In genomic region chr11:34939002-34939401, GRCm38 (mm10) we compare ENCODE assay signal across 15 mouse cellular contexts.
DNase-seq lines count a peak whose midpoint lies in the region; ATAC-seq lines count a peak whose summit lies in the region.
"Had no signal": no experiment of that assay in that cellular context is flagged by ENCODE, and none has a peak within 500 bp of the region (broad histone marks: within the 10 kb centered on the region; RNA-seq: fewer than 3 reads in every experiment).

No protein-coding gene starts in this region.

- intact Hi-C loops in left cerebral cortex, postnatal 36 days (cut with DNase I) = no loop called here

- ATAC-seq in kidney, embryonic 15.5 days (replicated peaks; ENCODE audit: low FRiP score) = no peak
- ATAC-seq in neural tube, embryonic 15.5 days (ENCODE audit: low FRiP score) = no peak
- ATAC-seq: intestine, embryonic 15.5 days; Patski had no signal

- no peak overlapping the region for H3K4me3 ChIP-seq in kidney, embryonic 15.5 days (replicated peaks)
- H3K4me3 ChIP-seq in neural tube, embryonic 15.5 days (replicated peaks) = no peak overlapping the region
- H3K4me3 ChIP-seq: intestine, embryonic 15.5 days; lung, embryonic 15.5 days; stomach, embryonic 15.5 days had no signal

- no peaks in the 10 kb centered on the region for H3K9me3 ChIP-seq in kidney, embryonic 15.5 days (replicated peaks)
- H3K9me3 ChIP-seq in neural tube, embryonic 15.5 days (replicated peaks) = no peaks in the 10 kb centered on the region
- H3K9me3 ChIP-seq: intestine, embryonic 15.5 days; lung, embryonic 15.5 days; stomach, embryonic 15.5 days had no signal

- 0 out of 2 replicates have a peak, but pooled peaks cover 5% of the 10 kb centered on the region for H3K4me1 ChIP-seq in kidney, embryonic 15.5 days
- H3K4me1 ChIP-seq in neural tube, embryonic 15.5 days = no peaks in the 10 kb centered on the region
- H3K4me1 ChIP-seq: intestine, embryonic 15.5 days; stomach, embryonic 15.5 days had no signal

- DNase-seq in cerebellum, postnatal 10 days = peak; percentile 55 to 71
- no peak for DNase-seq in cerebellum, postnatal 36 days
- peak; percentile 16 to 49 for DNase-seq in frontal cortex, postnatal 10 days (ENCODE audit: low spot score in 2 of 2)
- DNase-seq in layer of hippocampus, postnatal 14 days (ENCODE audit: low spot score in 2 of 2) = peak; percentile 37 to 71
- DNase-seq in left cerebral cortex, postnatal 36 days (ENCODE audit: low spot score in 2 of 2) = peak; percentile 38 to 41
- DNase-seq in kidney, postnatal 4 days = no peak
- DNase-seq: cerebellum, adult 8-10 months; kidney, postnatal 25 days; liver had no signal

- 84% methylated on average over 4 of the region's 4 CpGs for WGBS in kidney, embryonic 15.5 days
- 85% methylated on average over 4 of the region's 4 CpGs for WGBS in neural tube, embryonic 15.5 days

- H3K36me3 ChIP-seq in kidney, embryonic 15.5 days = no peaks in the 10 kb centered on the region
- H3K36me3 ChIP-seq in neural tube, embryonic 15.5 days = no peaks in the 10 kb centered on the region
- H3K36me3 ChIP-seq: intestine, embryonic 15.5 days; lung, embryonic 15.5 days; stomach, embryonic 15.5 days had no signal

- H3K27ac ChIP-seq in kidney, embryonic 15.5 days = no peak overlapping the region
- H3K27ac ChIP-seq in neural tube, embryonic 15.5 days (replicated peaks) = no peak overlapping the region
- H3K27ac ChIP-seq: intestine, embryonic 15.5 days; lung, embryonic 15.5 days; stomach, embryonic 15.5 days had no signal

- no peak overlapping the region for H3K9ac ChIP-seq in kidney, embryonic 15.5 days
- H3K9ac ChIP-seq in neural tube, embryonic 15.5 days (replicated peaks) = no peak overlapping the region
- H3K9ac ChIP-seq: intestine, embryonic 15.5 days; lung, embryonic 15.5 days; stomach, embryonic 15.5 days had no signal

- no peaks in the 10 kb centered on the region for H3K27me3 ChIP-seq in kidney, embryonic 15.5 days
- no peaks in the 10 kb centered on the region for H3K27me3 ChIP-seq in neural tube, embryonic 15.5 days (replicated peaks)
- H3K27me3 ChIP-seq: intestine, embryonic 15.5 days; lung, embryonic 15.5 days; stomach, embryonic 15.5 days had no signal

- no peak overlapping the region for H3K4me2 ChIP-seq in kidney, embryonic 15.5 days
- no peak overlapping the region for H3K4me2 ChIP-seq in neural tube, embryonic 15.5 days
- H3K4me2 ChIP-seq: intestine, embryonic 15.5 days; lung, embryonic 15.5 days; stomach, embryonic 15.5 days had no signal

Comparison
In these comparisons a context has a peak if more than half of its experiments do, and no peak if none do; other contexts are left out.
1. DNase-seq: peak in cerebellum, postnatal 10 days (2 of 2), frontal cortex, postnatal 10 days (2 of 2), layer of hippocampus, postnatal 14 days (2 of 2) and left cerebral cortex, postnatal 36 days (2 of 2); none in cerebellum, postnatal 36 days (0 of 2) and kidney, postnatal 4 days (0 of 2).